Mouse (Mus musculus) MEL (cell line): ENCODE data around the gene Gpr108. TPM values are rescaled to one million over a fixed set of nuclear protein-coding genes. Genes with fewer than 3 reads are reported as not detected.

Experiments
- DNase-seq: peaks from one replicate; pipeline ENCODE4 v3.0.0; 2011; ENCODE audit warnings: low read depth, low spot score
- H3K27ac ChIP-seq: 2 replicates; pipeline ENCODE4 v1.5.1; 2012; ENCODE audit warnings: low read depth, mild to moderate bottlenecking, control low read depth, low read length, moderate library complexity; ENCODE audit not compliant: control insufficient read depth
- H3K27me3 ChIP-seq, 2 experiments: fragments of 150-350 bp in 1 of 2; sonication (generic) in 1 of 2; 2 replicates each; pipeline ENCODE4 v1.6.1; 2012; ENCODE audit warnings: low read length in 2 of 2, mild to moderate bottlenecking in 2 of 2, improper control_type of control experiment in 1 of 2, moderate library complexity in 1 of 2; ENCODE audit not compliant: insufficient read depth in 2 of 2, control insufficient read depth in 1 of 2
- H3K36me3 ChIP-seq, 2 experiments: 2 replicates each; pipeline ENCODE4 v1.6.1; 2012 to 2014; ENCODE audit warnings: low read length in 2 of 2, improper control_type of control experiment in 1 of 2, inconsistent platforms in 1 of 2, mild to moderate bottlenecking in 1 of 2; ENCODE audit not compliant: insufficient read depth in 2 of 2, control insufficient read depth in 1 of 2
- H3K4me1 ChIP-seq, 2 experiments: fragments of 150-350 bp in 1 of 2; sonication (generic) in 1 of 2; 2 replicates each; pipeline ENCODE4 v1.6.1; 2012; ENCODE audit warnings: low read length in 2 of 2, improper control_type of control experiment in 1 of 2, mild to moderate bottlenecking in 1 of 2; ENCODE audit not compliant: insufficient read depth in 2 of 2, control insufficient read depth in 1 of 2
- H3K4me3 ChIP-seq, 2 experiments: fragments of 150-350 bp in 1 of 2; sonication (generic) in 1 of 2; 2 replicates each; pipeline ENCODE4 v1.5.1; 2012; ENCODE audit warnings: low read depth in 2 of 2, low read length in 2 of 2, mild to moderate bottlenecking in 2 of 2, moderate library complexity in 2 of 2, control low read depth in 1 of 2, improper control_type of control experiment in 1 of 2; ENCODE audit not compliant: control insufficient read depth in 1 of 2, insufficient read depth in 1 of 2
- H3K79me2 ChIP-seq: 2 replicates; pipeline ENCODE4 v1.6.1; 2012; ENCODE audit warnings: mild to moderate bottlenecking, low read length, moderate library complexity; ENCODE audit not compliant: control insufficient read depth, poor library complexity, insufficient read depth
- H3K9ac ChIP-seq: 2 replicates; pipeline ENCODE4 v1.6.1; 2012; ENCODE audit warnings: low read depth, mild to moderate bottlenecking, control low read depth, low read length, moderate library complexity; ENCODE audit not compliant: control insufficient read depth, poor library complexity, severe bottlenecking
- H3K9me3 ChIP-seq: fragments of 150-350 bp; sonication (generic); replicated peaks from 2 replicates; pipeline ENCODE4 v1.6.1; 2012; ENCODE audit warnings: mild to moderate bottlenecking, low read length, improper control_type of control experiment, moderate library complexity; ENCODE audit not compliant: insufficient read depth
- CHD1 ChIP-seq: IDR thresholded peaks from 2 replicates; pipeline ENCODE4 v1.6.1; 2012; ENCODE audit warnings: low read depth, mild to moderate bottlenecking, inconsistent platforms, low read length, improper control_type of control experiment
- CHD2 ChIP-seq: IDR thresholded peaks from 2 replicates; pipeline ENCODE4 v1.6.1; 2011; ENCODE audit warnings: low read length, improper control_type of control experiment
- CTCF ChIP-seq, 3 experiments: IDR thresholded peaks in 2 of 3; conservative IDR thresholded peaks in 1 of 3; 2 replicates each; pipeline ENCODE4 v1.5.1; 2011 to 2012; ENCODE audit warnings: low read length in 3 of 3, low read depth in 2 of 3, mild to moderate bottlenecking in 2 of 3, improper control_type of control experiment in 1 of 3, inconsistent platforms in 1 of 3, mixed read lengths in 1 of 3, moderate library complexity in 1 of 3; ENCODE audit not compliant: control insufficient read depth in 1 of 3, insufficient read depth in 1 of 3, poor library complexity in 1 of 3, severe bottlenecking in 1 of 3
- E2F4 ChIP-seq: IDR thresholded peaks from 2 replicates; pipeline ENCODE4 v1.6.1; 2011; ENCODE audit warnings: low read depth, low read length, improper control_type of control experiment, borderline replicate concordance
- EP300 ChIP-seq, 2 experiments: IDR thresholded peaks; 2 replicates each; pipeline ENCODE4 v1.6.1; 2011; ENCODE audit warnings: improper control_type of control experiment in 2 of 2, low read length in 2 of 2, low read depth in 1 of 2, mild to moderate bottlenecking in 1 of 2
- GABPA ChIP-seq: IDR thresholded peaks from 2 replicates; pipeline ENCODE4 v1.6.1; 2012; ENCODE audit warnings: low read depth, mild to moderate bottlenecking, inconsistent platforms, low read length, improper control_type of control experiment, moderate library complexity
- GATA1 ChIP-seq: IDR thresholded peaks from 2 replicates; pipeline ENCODE4 v1.6.1; 2011; ENCODE audit warnings: low read depth, low read length, improper control_type of control experiment
- JUND ChIP-seq: IDR thresholded peaks from 2 replicates; pipeline ENCODE4 v1.6.1; 2011; ENCODE audit warnings: low read depth, mild to moderate bottlenecking, improper control_type of control experiment, low read length
- MAFK ChIP-seq: IDR thresholded peaks from 2 replicates; pipeline ENCODE4 v1.6.1; 2011; ENCODE audit warnings: low read depth, mild to moderate bottlenecking, low read length, improper control_type of control experiment, borderline replicate concordance
- MAZ ChIP-seq: IDR thresholded peaks from 2 replicates; pipeline ENCODE4 v1.6.1; 2012; ENCODE audit warnings: low read depth, mild to moderate bottlenecking, inconsistent platforms, low read length, improper control_type of control experiment
- MEF2A ChIP-seq: IDR thresholded peaks from 2 replicates; pipeline ENCODE4 v1.6.1; 2014; ENCODE audit warnings: low read depth, mild to moderate bottlenecking, inconsistent platforms, low read length, improper control_type of control experiment; ENCODE audit not compliant: poor library complexity, insufficient replicate concordance, severe bottlenecking; ENCODE audit errors: extremely low read depth
- MYB ChIP-seq: IDR thresholded peaks from 2 replicates; pipeline ENCODE4 v1.6.1; 2011; ENCODE audit warnings: mild to moderate bottlenecking, low read depth, low read length, improper control_type of control experiment
- MYC ChIP-seq: IDR thresholded peaks from 2 replicates; pipeline ENCODE4 v1.6.1; 2011; ENCODE audit warnings: low read depth, mild to moderate bottlenecking, low read length, improper control_type of control experiment, moderate library complexity
- RAD21 ChIP-seq: IDR thresholded peaks from 2 replicates; pipeline ENCODE4 v1.6.1; 2011; ENCODE audit warnings: mild to moderate bottlenecking, low read depth, low read length, improper control_type of control experiment
- SIN3A ChIP-seq: IDR thresholded peaks from 2 replicates; pipeline ENCODE4 v1.6.1; 2012; ENCODE audit warnings: low read length, improper control_type of control experiment, inconsistent platforms
- SMC3 ChIP-seq: IDR thresholded peaks from 2 replicates; pipeline ENCODE4 v1.6.1; 2011; ENCODE audit warnings: low read depth, low read length, improper control_type of control experiment
- TAL1 ChIP-seq: IDR thresholded peaks from 2 replicates; pipeline ENCODE4 v1.6.1; 2012; ENCODE audit warnings: mild to moderate bottlenecking, inconsistent platforms, low read length, moderate library complexity, mixed read lengths
- TCF12 ChIP-seq: IDR thresholded peaks from 2 replicates; pipeline ENCODE4 v1.6.1; 2014; ENCODE audit warnings: low read depth, mild to moderate bottlenecking, inconsistent platforms, low read length, improper control_type of control experiment, moderate library complexity
- USF1 ChIP-seq: IDR thresholded peaks from 2 replicates; pipeline ENCODE4 v1.6.1; 2014; ENCODE audit warnings: low read depth, mild to moderate bottlenecking, inconsistent platforms, low read length, improper control_type of control experiment, moderate library complexity
- USF2 ChIP-seq, 2 experiments: IDR thresholded peaks; 2 replicates each; pipeline ENCODE4 v1.6.1; 2011 to 2012; ENCODE audit warnings: improper control_type of control experiment in 2 of 2, low read length in 2 of 2, borderline replicate concordance in 1 of 2, inconsistent platforms in 1 of 2, low read depth in 1 of 2, mild to moderate bottlenecking in 1 of 2; ENCODE audit not compliant: insufficient read depth in 1 of 2
- ZKSCAN1 ChIP-seq: IDR thresholded peaks from 2 replicates; pipeline ENCODE4 v1.6.1; 2012; ENCODE audit warnings: low read depth, mild to moderate bottlenecking, inconsistent platforms, low read length, improper control_type of control experiment, moderate library complexity
- ZMIZ1 ChIP-seq: IDR thresholded peaks from 2 replicates; pipeline ENCODE4 v1.6.1; 2012; ENCODE audit warnings: low read depth, mild to moderate bottlenecking, inconsistent platforms, low read length, improper control_type of control experiment, moderate library complexity
- ZNF384 ChIP-seq: IDR thresholded peaks from 2 replicates; pipeline ENCODE4 v1.6.1; 2012; ENCODE audit warnings: low read depth, mild to moderate bottlenecking, inconsistent platforms, low read length, improper control_type of control experiment
- polyA plus RNA-seq, 2 experiments: library from polyadenylated mRNA; stranded (reverse) in 1 of 2; unstranded in 1 of 2; fragments of >175 nt in 1 of 2; fragments of >200 nt in 1 of 2; gene quantifications; 2 replicates each; pipeline versions ENCODE4 v1.2.1 to v1.2.4; 2012; ENCODE audit warnings: low replicate concordance in 2 of 2, low read depth in 1 of 2; ENCODE audit not compliant: insufficient read length in 2 of 2, insufficient read depth in 1 of 2, missing spikeins in 1 of 2
- total RNA-seq: library from RNA; depleted of rRNA; stranded (reverse); fragments of 300-350 nt; gene quantifications from 2 replicates; pipeline ENCODE4 v1.2.3, GENCODE M21; 2012

Gpr108 gene
- total and polyA plus RNA-seq, 3 experiments: 21.8 to 35.9 TPM; not detected in 1

DNA sequence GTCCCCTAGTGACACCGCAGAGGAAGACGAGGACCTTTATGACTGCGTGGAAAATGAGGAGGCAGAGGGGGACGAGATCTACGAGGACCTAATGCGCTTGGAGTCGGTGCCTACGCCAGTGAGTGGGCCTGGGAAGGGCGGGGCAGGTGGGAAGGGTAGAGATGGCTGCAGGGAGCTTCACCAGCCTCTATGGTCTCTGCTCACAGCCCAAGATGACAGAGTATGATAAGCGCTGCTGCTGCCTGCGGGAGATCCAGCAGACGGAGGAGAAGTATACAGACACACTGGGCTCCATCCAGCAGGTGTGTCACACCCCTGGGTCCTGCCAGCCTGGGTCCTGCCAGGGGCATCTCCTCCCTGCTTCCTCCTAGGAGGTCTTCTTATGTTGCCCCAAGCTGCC, 48.8 kb upstream of the Gpr108 start:
- Histone ChIP-seq H3K4me1 (peaks cover 0 to 5% of the 10 kb centered on the region in 2 experiments; a peak in 2 of 4 replicates), H3K36me3 (peaks cover 5 to 26% of the 10 kb centered on the region in 2 experiments), H3K27ac (no peak overlapping the region), H3K27me3 (no peaks in the 10 kb centered on the region), H3K79me2 (peaks cover 13% of the 10 kb centered on the region), H3K4me3 (no peak overlapping the region), H3K9ac (no peak overlapping the region), H3K9me3 (no peaks in the 10 kb centered on the region)
- no peak for TF ChIP-seq CHD1
- TF ChIP-seq GABPA: no peak
- TF ChIP-seq TCF12: no peak
- TF ChIP-seq MAFK: no peak
- no peak for TF ChIP-seq MYC
- no peak for TF ChIP-seq TAL1
- no peak for TF ChIP-seq ZKSCAN1
- TF ChIP-seq MEF2A: no peak
- no peak for TF ChIP-seq ZMIZ1
- no peak for TF ChIP-seq ZNF384
- no peak for TF ChIP-seq EP300 (IDR thresholded peaks at IDR 0.05; ENCODE audit: low read depth in 1 of 2, low read length in 2 of 2)
- no peak for TF ChIP-seq CTCF (IDR thresholded peaks at IDR 0.05 in 2 of 3, conservative IDR thresholded peaks at IDR 0.05 in 1 of 3; ENCODE audit: control insufficient read depth in 1 of 3, insufficient read depth in 1 of 3, low read depth in 2 of 3, low read length in 3 of 3, poor library complexity in 1 of 3, severe bottlenecking in 1 of 3)
- no peak for TF ChIP-seq MYB
- no peak for TF ChIP-seq SIN3A
- no peak for TF ChIP-seq JUND
- no peak for TF ChIP-seq USF1
- TF ChIP-seq MAZ: no peak
- no peak for TF ChIP-seq GATA1
- TF ChIP-seq CHD2: no peak
- DNase-seq: no peak

DNA sequence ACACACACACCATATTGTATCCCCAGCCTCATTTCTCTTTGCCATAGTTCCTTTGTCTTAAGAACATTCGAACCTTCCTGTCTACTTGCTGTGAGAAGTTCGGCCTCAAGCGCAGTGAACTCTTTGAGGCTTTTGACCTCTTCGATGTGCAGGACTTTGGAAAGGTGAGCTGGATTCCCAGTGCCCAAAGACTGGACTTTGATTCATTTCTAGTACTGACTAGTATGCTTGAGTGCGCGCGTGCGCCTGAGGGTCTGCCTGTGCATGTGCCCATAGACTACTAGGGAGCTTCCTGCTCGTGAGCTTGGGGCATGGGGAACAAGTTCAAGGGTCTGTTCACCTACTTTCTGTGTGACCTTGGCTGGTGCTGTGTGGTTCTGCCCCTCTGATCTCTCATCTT, 47.7 kb upstream of the Gpr108 start:
- H3K27ac ChIP-seq: no peak overlapping the region
- no peak for DNase-seq
- peaks cover 24% of the 10 kb centered on the region for H3K79me2 ChIP-seq
- H3K9me3 ChIP-seq: no peaks in the 10 kb centered on the region
- no peak overlapping the region for H3K9ac ChIP-seq
- H3K4me3 ChIP-seq: no peak overlapping the region
- peaks cover 8 to 20% of the 10 kb centered on the region in 2 experiments for H3K36me3 ChIP-seq
- H3K27me3 ChIP-seq: no peaks in the 10 kb centered on the region
- TF ChIP-seq SMC3 (no peak), MYC (no peak), JUND (no peak), GABPA (no peak), GATA1 (no peak), USF1 (no peak), RAD21 (no peak), USF2 (IDR thresholded peaks at IDR 0.05; ENCODE audit: borderline replicate concordance in 1 of 2, insufficient read depth in 1 of 2, low read depth in 1 of 2, low read length in 2 of 2) (no peak), E2F4 (no peak)
- peaks cover 0 to 12% of the 10 kb centered on the region in 2 experiments; a peak in 2 of 4 replicates for H3K4me1 ChIP-seq
